Mouse (Mus musculus) forebrain, embryonic 10.5 days (tissue): Measurements from ENCODE around the gene A830018L16Rik. TPM values are rescaled to one million over a fixed set of nuclear protein-coding genes. Genes with fewer than 3 reads are reported as not detected.
A peak's percentile ranks its signal among the peaks of the same experiment; 100 is the strongest.
"Not testable (repeated sequence)": the region's sequence is repeated elsewhere in the genome, so short reads cannot be mapped to it uniquely, and the experiment has no call there.

ENCODE experiments used
- DNase-seq: peaks from one replicate; pipeline ENCODE4 v3.0.0-alpha.2; 2017; ENCODE audit warnings: low spot score; ENCODE audit errors: extremely low spot score
- H3K27ac ChIP-seq: fragments of 300-500 bp; sonication (generic); 2 replicates; pipeline ENCODE4 v1.5.1; 2016; ENCODE audit warnings: mild to moderate bottlenecking
- H3K27me3 ChIP-seq: fragments of 300-500 bp; sonication (generic); 2 replicates; pipeline ENCODE4 v1.6.1; 2016; ENCODE audit warnings: mild to moderate bottlenecking; ENCODE audit not compliant: poor library complexity, severe bottlenecking
- H3K36me3 ChIP-seq: fragments of 300-500 bp; sonication (generic); replicated peaks from 2 replicates; pipeline ENCODE4 v1.6.1; 2016; ENCODE audit warnings: mild to moderate bottlenecking, moderate library complexity
- H3K4me1 ChIP-seq: fragments of 300-500 bp; sonication (generic); 2 replicates; pipeline ENCODE4 v1.6.1; 2016
- H3K4me3 ChIP-seq: fragments of 300-500 bp; sonication (generic); 2 replicates; pipeline ENCODE4 v1.5.1; 2016; ENCODE audit warnings: mild to moderate bottlenecking, moderate library complexity
- H3K9me3 ChIP-seq: fragments of 300-500 bp; sonication (generic); 2 replicates; pipeline ENCODE4 v1.6.1; 2016; ENCODE audit warnings: mild to moderate bottlenecking, moderate library complexity
- WGBS: fragments of 180-500 bp; shearing (Covaris S2); methylation state at CpG from one replicate; pipeline ENCODE4 v1.1.7; 2016; 5-methylcytosine and 5-hydroxymethylcytosine counted together
- polyA plus RNA-seq: library from polyadenylated mRNA; unstranded; fragments of >200 nt; fragmentation: Nextera tagmentation; extraction: Ambion mirVana; gene quantifications from 2 replicates; pipeline ENCODE4 v1.2.1, GENCODE M21; 2016

The A830018L16Rik gene
- polyA plus RNA-seq, 1 experiment from 2014 or later: 1.2 TPM

GRCm38 (mm10) chr1:11501556-11501955, 87.7 kb downstream of the A830018L16Rik start:
- Histone ChIP-seq H3K27me3 (no peaks in the 10 kb centered on the region), H3K4me3 (no peak overlapping the region), H3K9me3 (no peaks in the 10 kb centered on the region), H3K4me1 (no peaks in the 10 kb centered on the region), H3K27ac (no peak overlapping the region), H3K36me3 (no peaks in the 10 kb centered on the region)
- DNase-seq: no peak

GRCm38 (mm10) chr1:11549810-11550209, 135.9 kb downstream of the A830018L16Rik start:
- H3K4me1 ChIP-seq, DNase-seq: not testable (repeated sequence)
- 72% methylated on average over 1 of the region's 1 CpGs for WGBS

GRCm38 (mm10) chr1:11565309-11565708, 151.4 kb downstream of the A830018L16Rik start:
- H3K4me3 ChIP-seq: no peak overlapping the region
- no peaks in the 10 kb centered on the region for H3K9me3 ChIP-seq
- peak; percentile 39 for DNase-seq
- H3K27me3 ChIP-seq: no peaks in the 10 kb centered on the region
- WGBS: 15% methylated on average over 6 of the region's 6 CpGs
- no peaks in the 10 kb centered on the region for H3K36me3 ChIP-seq
- H3K4me1 ChIP-seq: no peaks in the 10 kb centered on the region
- H3K27ac ChIP-seq: no peak overlapping the region

More at GRCm38 (mm10) chr1:11549810-11550209, 135.9 kb downstream of the A830018L16Rik start:
- H3K27ac ChIP-seq, H3K36me3 ChIP-seq, H3K4me3 ChIP-seq, H3K9me3 ChIP-seq, H3K27me3 ChIP-seq: not testable (repeated sequence)

- 83% methylated on average over 2 of the region's 2 CpGs for WGBS
- Histone ChIP-seq H3K36me3 (no peaks in the 10 kb centered on the region), H3K9me3 (no peaks in the 10 kb centered on the region), H3K27me3 (no peaks in the 10 kb centered on the region), H3K4me3 (no peak overlapping the region), H3K4me1 (no peaks in the 10 kb centered on the region), H3K27ac (no peak overlapping the region)
- DNase-seq: no peak
Observed at GRCm38 (mm10) chr1:11566730-11567129, 152.8 kb downstream of the A830018L16Rik start.

GRCm38 (mm10) chr1:11567300-11567885, 153.5 kb downstream of the A830018L16Rik start:
- H3K4me1 ChIP-seq: no peaks in the 10 kb centered on the region
- H3K27me3 ChIP-seq: no peaks in the 10 kb centered on the region
- no peak overlapping the region for H3K4me3 ChIP-seq
- H3K36me3 ChIP-seq: no peaks in the 10 kb centered on the region
- H3K9me3 ChIP-seq: no peaks in the 10 kb centered on the region
- no peak for DNase-seq
- H3K27ac ChIP-seq: no peak overlapping the region

GRCm38 (mm10) chr1:11570274-11570673, 156.4 kb downstream of the A830018L16Rik start:
- Histone ChIP-seq H3K27ac (no peak overlapping the region), H3K4me3 (no peak overlapping the region), H3K36me3 (no peaks in the 10 kb centered on the region), H3K27me3 (no peaks in the 10 kb centered on the region), H3K4me1 (no peaks in the 10 kb centered on the region), H3K9me3 (no peaks in the 10 kb centered on the region)
- no peak for DNase-seq
- WGBS: 89% methylated on average over 2 of the region's 2 CpGs

- Histone ChIP-seq H3K27ac (no peak overlapping the region), H3K4me1 (no peaks in the 10 kb centered on the region), H3K9me3 (no peaks in the 10 kb centered on the region), H3K4me3 (no peak overlapping the region), H3K27me3 (no peaks in the 10 kb centered on the region), H3K36me3 (no peaks in the 10 kb centered on the region)
- WGBS: 85% methylated on average over 2 of the region's 2 CpGs
- DNase-seq: no peak
Observed at GRCm38 (mm10) chr1:11573462-11573861, 159.6 kb downstream of the A830018L16Rik start.

- Histone ChIP-seq H3K36me3 (no peaks in the 10 kb centered on the region), H3K4me3 (no peak overlapping the region), H3K27ac (no peak overlapping the region), H3K9me3 (no peaks in the 10 kb centered on the region), H3K4me1 (no peaks in the 10 kb centered on the region), H3K27me3 (no peaks in the 10 kb centered on the region)
- WGBS: 86% methylated on average over 4 of the region's 4 CpGs
- DNase-seq: no peak
Observed at GRCm38 (mm10) chr1:11580026-11580425, 166.1 kb downstream of the A830018L16Rik start.

- Histone ChIP-seq H3K4me3 (no peak overlapping the region), H3K27ac (no peak overlapping the region), H3K4me1 (no peaks in the 10 kb centered on the region), H3K36me3 (no peaks in the 10 kb centered on the region), H3K9me3 (no peaks in the 10 kb centered on the region), H3K27me3 (no peaks in the 10 kb centered on the region)
- no peak for DNase-seq
- 84% methylated on average over 10 of the region's 10 CpGs for WGBS
Observed at GRCm38 (mm10) chr1:11588305-11588704, 174.4 kb downstream of the A830018L16Rik start.

GRCm38 (mm10) chr1:11650137-11650536, 236.2 kb downstream of the A830018L16Rik start:
- no peaks in the 10 kb centered on the region for H3K36me3 ChIP-seq
- no peaks in the 10 kb centered on the region for H3K4me1 ChIP-seq
- H3K9me3 ChIP-seq: no peaks in the 10 kb centered on the region
- no peak overlapping the region for H3K4me3 ChIP-seq
- no peak for DNase-seq
- no peaks in the 10 kb centered on the region for H3K27me3 ChIP-seq
- H3K27ac ChIP-seq: no peak overlapping the region

GRCm38 (mm10) chr1:11652773-11653172, 238.9 kb downstream of the A830018L16Rik start:
- no peaks in the 10 kb centered on the region for H3K36me3 ChIP-seq
- no peak overlapping the region for H3K27ac ChIP-seq
- H3K4me1 ChIP-seq: no peaks in the 10 kb centered on the region
- no peak for DNase-seq
- H3K4me3 ChIP-seq: no peak overlapping the region
- H3K9me3 ChIP-seq: no peaks in the 10 kb centered on the region
- H3K27me3 ChIP-seq: no peaks in the 10 kb centered on the region

- no peaks in the 10 kb centered on the region for H3K9me3 ChIP-seq
- H3K27me3 ChIP-seq: no peaks in the 10 kb centered on the region
- no peak overlapping the region for H3K4me3 ChIP-seq
- no peaks in the 10 kb centered on the region for H3K36me3 ChIP-seq
- no peak overlapping the region for H3K27ac ChIP-seq
- peak; percentile 30 for DNase-seq
- no peaks in the 10 kb centered on the region for H3K4me1 ChIP-seq
- WGBS: 63% methylated on average over 2 of the region's 2 CpGs
Observed at GRCm38 (mm10) chr1:11657341-11658060, 243.6 kb downstream of the A830018L16Rik start.

GRCm38 (mm10) chr1:11658061-11658625, 244.2 kb downstream of the A830018L16Rik start:
- Histone ChIP-seq H3K4me1 (no peaks in the 10 kb centered on the region), H3K27me3 (no peaks in the 10 kb centered on the region), H3K9me3 (no peaks in the 10 kb centered on the region), H3K36me3 (no peaks in the 10 kb centered on the region), H3K27ac (0 out of 2 replicates have a peak overlapping the region, but pooled peaks have one; percentile 20), H3K4me3 (no peak overlapping the region)
- no peak for DNase-seq
- WGBS: 66% methylated on average over 3 of the region's 3 CpGs
